Mouse (Mus musculus) thymus, postnatal 10 days (tissue): ENCODE data around the gene Aldh3a1.

Experiments used
- DNase-seq, 2 experiments: peaks; one replicate each; pipeline ENCODE4 v3.0.0; 2021; ENCODE audit warnings: low spot score in 2 of 2

Aldh3a1 gene

DNA sequence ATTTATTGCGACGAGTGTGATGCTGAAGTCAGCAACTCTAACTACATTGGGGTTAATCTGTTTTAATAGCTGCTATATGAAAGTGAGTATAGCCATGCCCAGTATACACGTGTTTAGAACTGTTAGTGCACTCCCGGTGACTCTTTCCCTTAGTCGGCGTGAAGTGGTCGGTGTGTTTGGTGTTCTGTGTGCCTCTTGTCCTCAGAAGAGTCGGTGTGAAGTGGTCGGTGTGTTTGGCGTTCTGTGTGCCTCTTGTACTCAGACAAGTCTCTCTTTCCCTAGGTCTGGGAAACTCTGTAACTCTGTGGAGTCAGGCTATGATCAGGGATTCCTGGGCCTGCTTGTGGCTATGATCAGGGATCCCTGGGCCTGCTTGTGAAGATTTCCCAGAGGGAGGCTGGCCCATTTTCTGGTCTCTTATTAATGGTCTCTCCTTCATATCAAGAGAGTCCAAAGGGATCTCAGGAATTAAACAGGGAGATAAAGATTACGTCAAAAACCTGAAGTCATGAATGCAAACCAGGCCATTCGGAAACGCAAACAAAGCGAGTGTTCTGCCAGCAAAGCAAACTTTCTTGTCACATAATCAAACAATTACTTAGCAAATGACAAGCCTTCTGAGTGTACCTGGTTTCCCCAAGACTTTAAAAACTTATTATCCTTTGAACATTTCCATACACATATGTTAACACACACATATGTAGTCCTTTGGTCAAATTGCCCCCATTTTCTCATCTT, 10.6 kb upstream of the Aldh3a1 start:
- no peak for DNase-seq

DNA sequence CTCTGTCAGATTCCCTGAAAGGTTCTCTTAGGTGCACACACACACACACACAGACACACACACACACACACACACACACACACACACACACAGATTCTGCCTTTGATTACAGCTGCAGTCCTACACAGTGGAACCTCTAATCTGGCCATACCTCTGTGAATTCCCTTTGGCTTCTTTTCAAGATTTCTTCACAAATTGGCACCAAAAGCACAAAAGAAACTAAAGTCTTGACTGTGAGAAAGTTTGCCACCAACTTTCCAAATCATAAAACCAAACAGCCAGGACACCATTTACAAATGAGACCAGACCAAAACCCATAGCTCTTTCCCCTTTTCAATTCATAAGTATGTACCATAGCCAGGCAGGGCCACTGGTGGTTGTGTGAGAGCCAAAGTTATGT, 9.4 kb upstream of the Aldh3a1 start:
- DNase-seq: no peak

DNA sequence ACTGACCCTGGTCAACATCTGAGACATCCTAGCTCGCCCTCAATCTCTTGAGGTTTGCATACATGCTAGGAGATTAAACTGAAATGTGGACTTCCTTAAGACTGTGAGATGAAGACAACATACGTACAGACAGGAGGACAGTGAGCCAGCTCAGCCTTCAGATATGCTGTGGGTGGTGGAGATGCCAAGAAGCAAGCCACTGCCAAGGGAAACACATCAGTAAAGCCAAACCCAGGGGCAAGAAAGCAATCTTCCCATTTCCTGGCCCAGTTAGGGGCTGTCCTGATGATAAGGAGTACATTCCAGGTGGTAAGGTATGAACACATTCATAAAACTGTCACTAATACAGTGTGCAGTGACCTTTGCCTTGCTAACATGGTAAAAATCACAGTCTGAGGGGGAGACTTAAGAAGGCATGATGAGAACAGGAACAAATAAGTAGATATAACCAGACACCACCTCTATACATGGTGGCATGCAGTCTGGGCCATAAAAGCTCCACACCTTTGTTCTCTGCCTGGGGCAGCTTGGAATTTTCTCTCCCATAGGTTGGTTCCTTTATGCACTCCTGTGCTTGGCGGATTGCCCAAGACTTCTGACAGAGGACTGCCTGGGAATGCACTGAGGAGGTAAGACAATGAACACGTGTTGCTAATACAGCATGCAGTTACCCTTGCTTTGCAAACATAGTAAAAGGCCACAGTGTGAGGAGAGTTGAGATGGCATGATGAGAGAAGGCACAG, 7.5 kb upstream of the Aldh3a1 start:
- DNase-seq: no peak

DNA sequence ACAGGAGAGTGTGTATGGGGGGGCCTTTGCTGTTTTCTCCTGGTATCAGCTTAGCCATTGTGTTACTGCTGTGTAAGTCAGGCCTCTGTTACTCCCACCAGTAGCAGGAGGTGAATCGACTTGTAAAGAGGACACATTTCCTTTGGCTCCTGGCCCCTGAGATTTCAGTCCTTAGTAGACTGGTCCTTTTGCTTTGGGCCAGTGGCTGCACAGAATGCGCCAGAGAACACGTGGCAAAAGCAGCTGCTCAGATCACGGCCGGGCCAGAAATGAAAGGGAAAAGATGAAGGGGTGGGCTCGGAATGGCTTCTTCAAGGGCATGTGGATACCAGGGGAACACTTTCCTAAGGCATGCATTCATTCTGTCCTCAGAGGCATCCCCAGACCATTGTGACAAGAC, 5.2 kb upstream of the Aldh3a1 start:
- DNase-seq: no peak

DNA sequence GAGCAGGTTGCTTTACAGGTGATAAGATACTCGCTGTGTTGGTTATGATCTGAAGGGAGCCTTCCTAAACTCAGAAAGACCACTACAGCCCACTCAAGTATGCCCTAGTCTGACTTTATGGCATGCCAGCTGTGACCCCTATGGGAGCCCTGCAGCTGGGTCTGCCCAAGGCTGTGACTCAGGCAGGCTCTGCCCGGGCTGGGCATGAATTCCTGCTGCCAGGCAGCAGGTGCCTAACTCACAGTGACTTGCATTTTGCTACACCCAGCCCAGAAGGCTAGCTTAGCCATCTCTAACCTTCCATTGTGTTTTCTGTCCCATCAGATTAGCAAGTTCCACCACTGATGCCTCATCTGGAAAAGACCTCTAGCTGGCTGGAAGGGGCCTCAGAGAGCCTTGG, 4.5 kb upstream of the Aldh3a1 start:
- no peak for DNase-seq

DNA sequence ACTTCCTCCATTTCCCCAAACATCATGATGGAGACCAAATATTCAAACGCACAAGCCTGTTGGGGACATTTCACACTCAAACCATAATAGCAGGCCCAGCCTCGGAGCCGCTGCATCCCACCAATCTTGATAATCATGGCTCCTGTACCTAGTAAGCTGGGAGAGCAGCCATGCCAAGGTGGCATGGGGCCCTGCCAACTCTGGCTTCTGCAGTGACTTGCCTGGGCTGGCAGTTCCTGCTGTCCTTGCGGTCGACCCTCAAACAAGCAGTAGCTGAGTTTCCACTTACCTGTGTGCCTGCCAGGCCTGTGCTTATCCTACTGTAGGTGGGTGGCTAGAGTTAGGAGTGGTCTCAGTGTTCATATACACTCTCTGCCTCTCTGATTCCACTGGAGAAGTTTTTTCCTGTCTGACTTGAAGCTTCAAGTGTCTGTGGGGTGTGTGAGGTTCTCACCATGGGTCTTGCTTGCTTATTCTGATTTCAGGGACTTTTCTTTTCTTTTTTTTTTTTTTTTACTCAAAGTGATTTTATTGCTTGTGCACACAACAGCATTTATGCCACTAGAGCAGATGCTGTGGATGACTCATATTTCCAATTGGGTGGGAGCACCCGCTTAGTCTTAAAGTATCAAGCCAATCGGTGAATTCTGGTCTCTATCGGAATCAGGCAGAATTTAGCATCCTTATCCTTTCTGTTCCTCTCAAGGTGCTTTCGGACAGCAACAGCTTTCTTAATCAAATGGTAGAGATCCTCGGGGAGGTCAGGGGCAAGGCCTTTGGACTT, 2.0 kb upstream of the Aldh3a1 start:
- DNase-seq: no peak

DNA sequence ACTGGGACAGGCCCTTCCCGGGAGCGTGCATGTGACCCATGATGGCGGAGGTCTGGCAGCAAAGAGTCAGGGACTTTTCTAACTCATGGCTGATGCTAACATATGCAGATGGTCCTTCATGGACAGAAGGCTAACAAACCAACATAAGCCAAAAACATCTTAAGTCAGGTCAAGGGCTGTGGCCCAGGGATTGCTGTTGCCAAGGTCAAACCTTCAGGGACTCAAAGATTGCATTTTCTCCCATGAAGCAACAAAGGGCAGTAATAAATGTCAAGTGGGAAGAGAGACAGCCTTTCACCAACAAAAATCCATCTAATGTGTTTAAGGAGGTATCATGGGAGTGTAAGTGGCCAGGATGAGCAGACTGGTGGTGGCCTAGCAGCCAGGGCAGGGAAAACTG, 1.2 kb upstream of the Aldh3a1 start:
- DNase-seq: no peak

DNA sequence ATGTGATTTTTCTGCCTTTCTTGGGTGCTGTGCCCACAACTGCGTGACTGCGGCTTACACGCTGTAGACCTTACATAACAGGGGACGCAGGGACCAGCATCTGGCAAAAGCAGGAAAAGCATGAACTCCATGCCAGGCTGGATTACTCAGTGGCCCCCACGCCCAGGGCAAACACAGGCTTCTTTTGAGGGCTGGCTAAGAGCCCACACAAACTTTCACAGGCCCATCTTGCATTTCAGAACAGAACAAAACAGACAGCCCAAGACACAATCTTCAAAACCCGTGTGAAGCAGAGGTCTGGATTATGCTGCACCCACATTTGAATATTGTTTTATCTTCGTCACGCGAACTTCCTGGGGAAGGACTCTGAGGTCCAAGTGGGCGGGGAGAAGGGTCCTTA, 979 bp downstream of the Aldh3a1 start:
- DNase-seq: no peak

DNA sequence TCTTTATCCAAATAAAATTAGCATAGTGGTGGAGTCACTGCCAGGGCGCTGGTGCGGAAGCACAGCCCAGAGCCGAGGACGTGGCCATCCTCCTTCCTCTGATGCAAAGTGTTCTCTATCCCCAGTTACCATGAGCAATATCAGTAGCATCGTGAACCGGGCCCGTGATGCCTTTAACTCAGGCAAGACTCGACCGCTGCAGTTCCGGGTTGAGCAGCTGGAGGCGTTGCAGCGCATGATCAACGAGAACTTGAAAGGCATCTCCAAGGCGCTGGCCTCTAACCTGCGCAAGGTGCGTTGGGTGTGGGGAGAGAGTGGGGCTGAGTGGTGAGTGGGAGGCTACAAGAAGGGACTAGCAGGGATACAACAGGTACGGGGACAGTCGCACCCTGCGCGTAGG, 4.8 kb downstream of the Aldh3a1 start:
- peak; percentile 11 for DNase-seq

DNA sequence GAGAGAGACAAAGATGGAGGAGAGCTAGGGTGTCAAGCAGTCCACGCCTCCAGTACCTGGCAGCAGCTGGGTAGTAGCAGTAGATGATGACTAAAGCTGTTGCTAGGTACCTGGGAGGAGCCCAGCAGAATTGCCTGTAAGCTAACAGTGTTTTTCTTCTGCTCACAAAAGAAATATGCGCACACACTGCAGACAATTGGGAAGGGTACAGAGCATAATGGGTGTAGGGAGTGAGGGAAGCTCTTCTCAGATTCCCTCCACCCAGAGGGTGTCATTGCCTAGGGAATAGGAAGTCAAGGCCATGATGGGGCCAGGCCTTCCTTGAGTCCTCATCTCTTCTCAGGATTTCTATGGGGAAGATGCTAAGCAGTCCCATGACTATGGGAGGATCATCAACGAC, 8.6 kb downstream of the Aldh3a1 start:
- no peak for DNase-seq

DNA sequence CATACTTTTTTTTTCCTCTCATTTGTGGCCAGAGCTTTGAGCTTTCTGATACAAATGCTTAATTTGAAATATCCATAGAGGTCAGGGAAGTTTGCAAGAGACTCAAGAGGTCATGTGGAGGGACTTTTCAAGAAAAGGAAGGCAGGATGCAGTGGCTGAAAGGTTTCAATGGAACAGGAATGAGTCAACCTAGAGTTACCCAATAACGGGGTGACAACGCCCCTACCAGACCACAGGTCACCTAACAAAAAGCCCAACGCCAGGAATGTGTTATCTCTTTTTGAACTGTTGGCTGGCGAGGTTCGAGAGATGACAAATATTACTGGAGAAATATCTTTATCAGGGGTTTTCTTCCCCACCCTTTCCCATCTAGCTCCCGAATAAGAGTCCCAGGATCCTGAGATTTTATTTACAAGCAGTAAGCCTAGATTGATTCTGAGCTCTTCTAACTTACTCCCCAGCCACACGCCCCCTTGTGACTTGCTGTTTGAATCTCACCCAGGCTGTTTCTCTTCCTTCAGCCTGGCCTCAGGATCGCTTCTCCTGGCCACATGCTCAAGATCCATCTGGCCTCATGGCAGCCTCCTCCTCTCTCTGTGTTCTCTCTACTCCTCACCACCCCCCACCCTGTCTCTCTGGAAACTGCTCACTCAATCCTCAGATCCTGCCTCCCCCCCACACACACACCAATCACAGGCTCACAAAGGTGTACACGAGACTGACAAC, 13.0 kb downstream of the Aldh3a1 start:
- no peak for DNase-seq

DNA sequence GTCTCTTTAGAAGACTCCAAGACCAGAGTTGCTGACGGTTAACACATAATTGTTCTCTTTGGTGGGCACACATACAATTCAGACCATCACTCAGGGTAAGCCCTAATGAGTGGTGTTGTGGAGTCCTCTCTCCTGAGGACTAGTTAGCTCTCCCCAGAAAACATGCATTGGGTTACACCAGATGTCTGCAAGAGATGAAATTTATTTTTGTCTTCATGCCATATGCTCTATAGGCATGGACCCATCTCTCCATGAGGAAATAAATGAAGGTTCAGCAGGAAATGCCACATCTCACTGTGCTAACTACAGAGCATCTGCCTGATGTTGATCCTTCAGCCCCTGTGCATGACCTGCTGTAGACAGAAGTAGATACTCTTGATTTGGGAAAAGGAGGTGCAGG, 14.7 kb downstream of the Aldh3a1 start:
- DNase-seq: no peak

DNA sequence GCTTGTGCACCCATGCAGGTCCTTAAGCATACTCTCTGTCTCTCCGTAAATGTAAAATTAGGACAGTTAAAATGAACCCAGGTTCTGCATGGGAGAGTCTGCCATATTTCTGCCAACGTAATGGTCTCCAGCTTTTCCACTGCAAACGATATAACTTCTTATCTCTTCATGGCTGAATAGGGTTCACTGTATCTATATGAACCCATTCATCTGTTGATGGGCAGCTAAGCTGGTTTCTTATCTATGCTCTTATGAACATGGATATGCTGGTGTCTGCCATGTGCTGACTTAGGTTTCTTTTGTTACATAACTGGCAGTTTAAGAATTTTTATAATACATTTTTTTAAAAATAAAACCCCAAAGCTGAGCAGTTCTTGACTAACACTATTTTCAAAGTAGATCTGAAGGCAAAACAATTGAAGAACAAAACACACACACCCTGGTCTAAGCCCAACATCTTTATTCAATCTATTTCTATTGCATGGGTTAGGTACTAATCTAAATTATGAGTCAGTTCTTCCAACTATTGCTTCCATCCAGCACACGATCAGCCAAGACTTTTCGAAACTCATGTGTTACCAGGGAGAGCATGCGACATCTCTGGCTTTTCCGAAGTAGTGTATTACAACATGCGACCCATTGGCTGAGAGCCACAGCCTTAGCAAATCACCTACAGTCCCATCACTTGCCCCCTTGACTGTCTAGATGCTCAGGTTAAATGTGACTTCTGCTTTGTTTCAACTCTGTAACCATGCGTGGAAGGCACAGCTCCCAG, 15.8 kb downstream of the Aldh3a1 start:
- DNase-seq: no peak

DNA sequence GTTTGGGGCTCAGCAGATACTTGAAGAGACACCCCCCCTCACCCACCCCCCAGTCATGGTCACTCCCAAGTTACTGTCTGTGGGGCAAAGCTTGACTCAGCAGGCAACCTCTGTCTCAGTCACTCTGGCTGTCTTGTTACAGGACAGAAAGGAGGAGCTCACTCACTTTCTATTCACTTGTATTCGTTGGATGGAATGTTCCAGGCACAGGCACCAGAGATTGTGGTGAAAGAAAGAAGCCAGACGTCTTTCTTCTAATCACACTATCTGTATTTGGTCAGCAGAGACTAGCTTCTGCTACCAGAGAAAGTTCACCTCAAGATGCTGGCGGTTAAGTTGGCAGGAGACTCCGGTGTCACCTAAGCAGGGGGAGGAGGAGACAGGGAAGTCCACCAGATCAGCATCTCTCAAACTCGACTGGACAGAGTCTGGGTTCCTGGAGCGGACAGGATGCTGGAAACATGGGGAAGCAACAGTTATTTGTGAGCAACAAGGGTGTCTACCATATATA, 17.0 kb downstream of the Aldh3a1 start:
- no peak for DNase-seq

DNA sequence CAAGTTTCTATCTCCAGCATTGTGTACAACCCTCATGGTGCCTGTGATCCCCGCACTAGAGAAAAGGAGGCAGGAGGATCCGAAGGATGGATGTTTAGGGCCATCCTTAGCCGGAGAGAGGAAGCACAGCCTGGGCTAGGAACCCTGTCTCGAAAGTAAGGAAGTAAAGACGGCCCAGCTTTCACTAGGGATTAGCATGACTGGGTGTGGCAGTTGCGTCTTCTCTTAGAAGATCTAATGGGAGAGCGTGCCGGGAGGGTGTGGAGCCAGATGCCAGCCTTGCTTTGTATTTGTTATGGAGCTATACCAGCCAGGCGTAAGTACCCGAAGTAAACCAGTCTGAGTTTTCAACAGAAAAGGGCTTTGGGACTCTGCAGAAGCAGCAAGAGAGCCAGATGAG, 17.6 kb downstream of the Aldh3a1 start:
- no peak for DNase-seq

DNA sequence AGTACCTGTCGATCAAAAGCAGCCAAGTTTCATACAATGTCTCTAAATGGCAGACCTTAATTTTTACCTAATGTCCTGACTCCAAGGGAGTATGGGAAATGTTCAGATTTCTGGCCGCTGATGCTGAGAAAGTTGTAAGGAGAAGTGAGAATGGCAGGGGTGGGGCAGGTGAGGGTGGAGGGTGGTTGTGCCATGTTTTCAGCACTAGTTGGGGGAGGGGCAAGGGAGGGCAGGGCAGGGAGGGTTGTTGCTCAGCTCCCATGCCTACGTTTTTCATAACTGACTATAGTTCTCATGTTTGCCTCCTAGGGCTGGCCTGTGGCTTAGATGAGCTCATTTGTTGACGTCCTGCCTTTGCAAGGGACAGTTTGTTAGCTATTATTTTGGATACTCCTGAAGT, 18.2 kb downstream of the Aldh3a1 start:
- DNase-seq: no peak

DNA sequence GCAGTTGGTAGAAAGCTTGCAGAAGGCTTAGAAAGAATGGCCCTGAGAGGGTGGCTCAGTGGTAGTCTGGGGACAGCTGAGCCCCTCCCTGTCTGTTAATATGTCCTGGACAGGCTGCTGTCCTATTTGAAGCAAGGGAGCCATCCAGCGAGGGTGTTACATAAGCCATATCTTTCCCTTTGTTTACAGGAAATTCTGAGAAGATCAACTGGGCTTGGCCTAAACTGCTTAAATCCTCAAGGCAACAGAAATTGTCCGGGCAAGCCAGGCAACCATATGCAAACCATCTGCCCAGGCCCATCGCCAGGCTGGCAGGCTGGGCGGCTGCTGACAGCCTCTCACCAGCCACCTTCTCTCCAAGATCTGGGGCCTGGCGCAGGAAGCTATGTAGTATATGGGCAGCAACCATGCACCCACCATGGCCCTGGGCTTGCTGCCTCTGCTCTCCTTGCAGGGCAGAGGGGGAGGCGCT, 18.6 kb downstream of the Aldh3a1 start:
- DNase-seq: no peak

DNA sequence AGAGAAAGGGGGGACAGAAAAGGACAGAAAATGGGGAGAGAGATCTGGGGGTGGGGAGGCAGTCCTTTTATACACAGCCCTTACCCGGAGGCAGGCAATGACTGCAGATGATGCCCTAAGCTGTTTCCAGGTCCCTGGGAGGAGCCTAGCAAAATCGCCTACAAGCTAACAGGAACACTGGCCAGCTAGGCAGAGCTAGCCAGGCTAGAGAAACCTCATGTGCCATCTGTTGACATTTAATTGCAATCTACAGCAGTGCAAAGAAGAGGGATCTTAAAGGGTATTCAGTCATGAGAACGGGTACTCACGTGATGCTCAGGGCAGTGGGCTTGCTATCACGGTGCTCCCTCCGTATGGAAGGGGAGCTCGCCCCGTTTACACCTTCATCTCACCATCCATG, 20.5 kb downstream of the Aldh3a1 start:
- no peak for DNase-seq

DNA sequence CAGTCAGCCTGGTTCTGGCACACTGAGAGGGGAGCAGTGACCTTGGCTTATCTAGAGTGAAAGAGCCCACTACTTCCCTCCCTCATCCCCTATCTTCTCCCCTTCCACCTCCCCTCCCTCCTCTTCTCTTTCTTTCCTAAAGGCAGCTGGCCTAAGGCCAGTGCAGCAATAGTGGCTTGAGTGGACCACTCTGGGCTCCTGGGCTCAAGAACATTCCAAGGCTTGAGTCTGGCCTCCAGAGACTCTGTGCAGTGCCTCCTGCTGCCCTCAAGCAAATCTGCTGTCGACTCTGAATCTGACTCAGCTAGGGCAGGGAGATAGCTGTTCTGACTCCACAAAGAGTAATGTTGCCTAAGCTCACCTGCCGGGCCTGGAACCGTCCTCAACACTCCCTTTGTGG, 21.1 kb downstream of the Aldh3a1 start:
- DNase-seq: no peak

DNA sequence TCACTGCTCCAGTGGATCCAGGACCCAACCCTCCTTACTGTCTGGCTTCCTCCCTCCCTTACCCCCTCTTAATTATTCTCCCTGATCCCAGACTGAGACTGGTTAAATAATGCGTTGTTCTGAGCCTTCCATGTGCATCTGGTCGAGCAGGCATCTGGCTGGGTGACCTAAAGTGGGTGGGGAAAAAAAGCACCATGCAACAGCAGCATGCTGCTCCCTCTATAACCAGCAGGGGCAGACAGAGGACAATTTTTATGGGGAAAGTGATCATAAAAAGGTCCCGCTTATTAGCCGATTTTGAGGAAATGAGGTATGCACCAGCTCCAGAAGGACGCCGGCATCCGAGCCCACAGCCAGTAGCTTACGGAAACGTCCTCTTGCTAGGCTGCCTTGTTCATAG, 24.0 kb downstream of the Aldh3a1 start:
- DNase-seq: peak; percentile 22 to 56

DNA sequence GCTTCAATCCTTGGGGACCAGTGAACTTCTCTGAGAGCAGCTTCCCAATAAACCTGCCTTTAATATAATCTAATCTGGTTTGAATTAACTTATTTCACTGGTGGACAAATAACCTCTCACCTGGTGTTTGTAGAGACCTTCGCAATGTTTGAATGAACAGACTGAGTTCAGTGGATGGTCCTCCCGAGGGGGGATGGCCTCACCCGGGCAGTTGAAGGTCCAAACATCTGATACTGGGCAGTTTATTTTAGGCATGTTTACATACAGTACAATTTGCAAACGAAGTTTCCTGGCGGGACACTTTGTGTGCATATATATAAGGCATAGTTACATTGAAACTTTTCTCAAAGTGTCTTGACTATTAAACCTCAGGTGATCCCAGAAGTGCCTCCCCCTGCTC, 26.8 kb downstream of the Aldh3a1 start:
- no peak for DNase-seq
